Mouse (Mus musculus): ENCODE data around the gene Ndufa11. TPM values are rescaled to one million over a fixed set of nuclear protein-coding genes. Genes with fewer than 3 reads are reported as not detected.

Ndufa11 gene
- total and polyA plus RNA-seq, 2 experiments from 2014 or later: 501 to 728 TPM

DNA sequence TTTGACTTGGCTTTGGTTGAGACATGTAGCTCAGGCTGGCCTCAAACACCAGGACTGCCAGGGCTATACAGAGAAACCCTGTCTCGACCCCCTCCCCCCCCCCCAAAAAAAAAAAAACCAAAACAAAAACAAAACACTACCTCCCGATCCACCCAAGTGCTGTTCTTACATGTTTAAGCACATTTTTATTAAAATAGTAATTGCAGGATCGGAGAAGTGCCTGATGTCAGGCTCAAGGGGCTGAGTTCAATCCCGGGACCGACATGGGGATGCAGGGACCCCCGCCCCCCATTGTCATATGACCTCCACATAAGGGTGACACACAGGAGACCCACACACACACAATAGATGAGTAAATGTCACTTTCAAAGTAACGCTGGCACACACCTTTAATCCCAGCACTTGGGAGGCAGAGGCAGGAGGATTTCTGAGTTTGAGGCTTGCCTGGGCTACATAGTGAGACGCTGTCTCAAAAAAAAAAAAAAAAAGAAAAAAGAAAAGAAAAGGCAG, 46.2 kb downstream of the Ndufa11 start:
- no peak overlapping the region for H3K9ac ChIP-seq (replicated peaks; ENCODE audit: low read length)
- peak overlapping the region; percentile 78 for H3K4me3 ChIP-seq (ENCODE audit: low read length)
- TF ChIP-seq CTCF (IDR thresholded peaks at IDR 0.05; ENCODE audit: low read depth): no peak
- H3K36me3 ChIP-seq (ENCODE audit: insufficient read depth, low read length): peaks cover 17% of the 10 kb centered on the region
- no peak for DNase-seq (ENCODE audit: low spot score)
- no peak for ATAC-seq
- H3K27me3 ChIP-seq (ENCODE audit: insufficient read depth, low read length): no peaks in the 10 kb centered on the region
- peak overlapping the region; percentile 80 for H3K4me2 ChIP-seq (ENCODE audit: low read depth, low read length)
- no peaks in the 10 kb centered on the region for H3K9me3 ChIP-seq (ENCODE audit: low read length)
- WGBS: 80% methylated on average over 8 of the region's 8 CpGs
- H3K4me1 ChIP-seq (ENCODE audit: insufficient read depth, low read length): peaks cover 13% of the 10 kb centered on the region; the same call in 1 of the 2 replicates
- H3K27ac ChIP-seq: peak overlapping the region; percentile 98; the same call in 1 of the 2 replicates

DNA sequence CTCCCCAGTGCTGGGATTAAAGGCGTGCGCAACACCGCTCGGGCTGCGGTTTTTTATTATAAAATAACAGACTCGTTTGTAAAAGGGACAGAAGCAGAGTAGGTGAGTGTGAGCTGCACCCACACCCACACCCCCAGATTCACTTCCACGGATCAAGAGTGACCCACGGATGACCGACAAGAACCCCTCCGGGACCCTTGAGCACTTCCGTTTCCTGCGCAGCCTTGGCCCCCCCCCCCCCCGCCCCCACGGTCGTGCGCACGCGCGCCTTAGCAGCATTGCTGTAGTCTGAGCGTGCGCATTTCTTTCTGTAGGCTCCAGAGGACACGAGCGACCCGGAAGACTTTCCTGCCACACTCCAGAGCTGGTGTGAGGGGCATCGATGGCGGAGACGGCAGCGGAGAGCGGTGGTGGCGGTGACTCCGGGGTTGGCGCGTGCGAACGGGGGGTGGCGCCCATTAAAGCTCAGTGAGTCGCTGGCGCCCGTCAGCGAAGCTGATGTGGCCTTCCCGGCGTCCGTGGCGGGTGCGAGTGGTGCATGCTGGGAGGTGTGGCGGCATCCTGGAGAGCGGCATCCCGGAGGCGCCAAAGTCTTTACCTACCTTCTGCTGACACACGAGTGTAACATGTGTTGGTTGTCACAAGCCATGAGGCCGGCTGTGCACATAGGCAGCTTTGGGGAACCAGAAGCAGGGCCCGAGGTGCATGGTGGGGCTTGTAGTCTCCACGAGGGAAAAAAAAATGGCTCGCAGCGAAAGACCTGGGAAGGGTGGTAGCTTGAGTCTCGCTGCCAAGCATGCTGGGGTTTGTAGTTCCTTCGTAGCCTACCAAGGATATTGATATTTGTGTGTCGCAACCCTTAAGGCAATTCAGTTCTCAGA, 47.1 kb downstream of the Ndufa11 start, which contains the start of gene Dus3l:
Gene Dus3l, plus strand, starts transcription at position 284 of the 881 bp plus-strand sequence.
- H3K9me3 ChIP-seq (ENCODE audit: low read length): no peaks in the 10 kb centered on the region
- no peaks in the 10 kb centered on the region for H3K27me3 ChIP-seq (ENCODE audit: insufficient read depth, low read length)
- DNase-seq (ENCODE audit: low spot score) (peak; percentile 95), ATAC-seq (peak; percentile 85)
- TF ChIP-seq CTCF (IDR thresholded peaks at IDR 0.05; ENCODE audit: low read depth): no peak
- H3K4me3 ChIP-seq (ENCODE audit: low read length): peak within 1 kb of the TSS; percentile 78
- peak within 1 kb of the TSS; percentile 98 for H3K27ac ChIP-seq
- peak within 1 kb of the TSS; percentile 80 for H3K9ac ChIP-seq (replicated peaks; ENCODE audit: low read length)
- H3K36me3 ChIP-seq (ENCODE audit: insufficient read depth, low read length): peaks cover 24% of the 10 kb centered on the region
- WGBS: 2% methylated on average over 54 of the region's 58 CpGs
- peak within 1 kb of the TSS; percentile 80 for H3K4me2 ChIP-seq (ENCODE audit: low read depth, low read length)
- H3K4me1 ChIP-seq (ENCODE audit: insufficient read depth, low read length): peaks cover 13% of the 10 kb centered on the region; the same call in 1 of the 2 replicates

DNA sequence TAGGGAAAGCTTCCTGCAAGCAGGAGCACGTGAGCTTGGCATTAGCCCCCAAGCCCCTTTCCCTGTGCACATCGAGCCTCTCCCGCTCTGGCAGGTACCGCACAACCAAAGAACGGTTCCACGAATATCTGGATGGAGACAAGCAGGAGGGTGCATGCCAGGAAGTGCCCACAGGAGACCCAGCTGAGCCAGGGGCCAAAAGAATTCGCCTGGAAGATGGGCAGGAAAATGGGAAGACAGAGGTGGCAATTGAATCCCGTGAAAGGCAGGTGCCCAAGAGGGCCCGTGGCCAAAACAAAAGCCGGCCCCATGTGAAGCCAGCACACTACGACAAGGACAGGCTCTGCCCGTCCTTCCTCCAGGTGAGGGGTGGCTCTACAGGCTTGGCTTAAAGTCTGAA, 47.9 kb downstream of the Ndufa11 start:
- 49% methylated on average over 12 of the region's 12 CpGs for whole genome bisulfite sequencing
- Histone ChIP-seq H3K27me3 (ENCODE audit: insufficient read depth, low read length) (no peaks in the 10 kb centered on the region), H3K9me3 (ENCODE audit: low read length) (no peaks in the 10 kb centered on the region), H3K36me3 (ENCODE audit: insufficient read depth, low read length) (peaks cover 30% of the 10 kb centered on the region), H3K4me2 (ENCODE audit: low read depth, low read length) (peak overlapping the region; percentile 80), H3K4me3 (ENCODE audit: low read length) (peak overlapping the region; percentile 78), H3K9ac (replicated peaks; ENCODE audit: low read length) (peak overlapping the region; percentile 80), H3K4me1 (ENCODE audit: insufficient read depth, low read length) (peaks cover 13% of the 10 kb centered on the region; the same call in 1 of the 2 replicates), H3K27ac (peak overlapping the region; percentile 98; the same call in 1 of the 2 replicates)
- TF ChIP-seq CTCF (IDR thresholded peaks at IDR 0.05; ENCODE audit: low read depth): no peak
- ATAC-seq: peak; percentile 2
- no peak for DNase-seq (ENCODE audit: low spot score)

DNA sequence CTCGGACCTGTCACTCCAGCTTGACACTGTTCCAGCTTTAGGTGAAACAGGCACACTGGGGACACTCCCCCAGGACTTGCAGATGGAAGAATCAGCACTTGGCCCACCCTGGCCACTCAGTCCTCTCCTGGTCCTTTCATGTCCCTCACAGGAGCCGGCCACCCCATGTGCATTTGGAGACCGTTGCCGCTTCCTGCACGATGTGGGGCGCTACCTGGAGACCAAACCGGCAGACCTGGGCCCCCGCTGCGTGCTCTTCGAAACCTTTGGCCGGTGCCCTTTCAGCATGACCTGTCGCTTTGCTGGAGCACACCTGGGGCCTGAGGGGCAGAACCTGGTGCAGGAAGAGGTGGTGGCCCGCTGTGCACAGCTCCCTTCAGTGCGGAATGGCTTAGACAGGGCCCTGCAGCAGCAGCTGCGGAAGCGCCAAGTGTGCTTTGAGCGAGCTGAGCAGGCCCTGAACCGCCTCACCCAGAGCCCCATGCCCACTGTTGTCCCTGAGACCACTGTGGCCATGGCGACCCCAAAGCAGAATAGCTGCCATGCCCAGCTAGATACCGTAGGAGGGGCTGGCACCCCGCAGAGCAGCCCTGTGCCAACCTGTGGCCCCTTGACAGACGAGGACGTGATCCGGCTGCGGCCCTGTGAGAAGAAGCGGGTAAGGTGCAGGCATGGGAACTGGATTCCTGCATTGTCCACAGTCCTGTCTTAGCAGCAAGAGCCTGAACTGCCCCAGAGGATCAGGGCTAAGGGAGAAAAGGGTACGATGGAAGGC, 49.3 kb downstream of the Ndufa11 start:
- Histone ChIP-seq H3K27me3 (ENCODE audit: insufficient read depth, low read length) (no peaks in the 10 kb centered on the region), H3K4me2 (ENCODE audit: low read depth, low read length) (no peak overlapping the region), H3K4me3 (ENCODE audit: low read length) (no peak overlapping the region), H3K27ac (no peak overlapping the region), H3K4me1 (ENCODE audit: insufficient read depth, low read length) (peaks cover 13% of the 10 kb centered on the region; the same call in 1 of the 2 replicates), H3K36me3 (ENCODE audit: insufficient read depth, low read length) (peaks cover 30% of the 10 kb centered on the region), H3K9ac (replicated peaks; ENCODE audit: low read length) (no peak overlapping the region), H3K9me3 (ENCODE audit: low read length) (no peaks in the 10 kb centered on the region)
- DNase-seq (ENCODE audit: low spot score) (no peak), ATAC-seq (no peak)
- WGBS: 89% methylated on average over 27 of the region's 27 CpGs
- TF ChIP-seq CTCF (IDR thresholded peaks at IDR 0.05; ENCODE audit: low read depth): no peak

DNA sequence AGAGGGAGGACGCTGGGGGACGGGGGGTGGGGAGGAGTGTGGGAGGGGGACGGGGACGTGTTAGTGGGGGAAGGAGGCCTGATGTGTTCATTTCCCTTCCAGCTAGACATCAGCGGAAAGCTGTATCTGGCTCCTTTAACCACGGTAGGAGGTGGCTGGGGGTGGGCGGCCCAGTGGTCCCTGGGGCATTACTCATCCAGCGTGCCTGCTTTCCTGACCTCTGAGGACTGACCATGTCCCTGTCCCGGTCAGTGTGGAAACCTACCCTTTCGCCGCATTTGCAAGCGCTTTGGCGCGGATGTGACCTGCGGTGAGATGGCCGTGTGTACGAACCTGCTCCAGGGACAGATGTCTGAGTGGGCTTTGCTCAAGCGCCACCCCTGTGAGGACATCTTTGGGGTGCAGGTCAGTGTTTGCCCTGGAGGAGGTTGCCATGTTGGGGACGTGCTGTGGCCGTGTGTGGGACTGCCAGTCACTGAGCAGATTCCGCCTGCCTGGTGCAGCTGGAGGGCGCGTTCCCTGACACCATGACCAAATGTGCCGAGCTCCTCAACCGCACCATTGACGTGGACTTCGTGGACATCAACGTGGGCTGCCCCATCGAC, 50.1 kb downstream of the Ndufa11 start:
- Histone ChIP-seq H3K4me2 (ENCODE audit: low read depth, low read length) (no peak overlapping the region), H3K27ac (no peak overlapping the region), H3K4me1 (ENCODE audit: insufficient read depth, low read length) (peaks cover 11% of the 10 kb centered on the region; the same call in 1 of the 2 replicates), H3K27me3 (ENCODE audit: insufficient read depth, low read length) (no peaks in the 10 kb centered on the region), H3K9me3 (ENCODE audit: low read length) (no peaks in the 10 kb centered on the region), H3K4me3 (ENCODE audit: low read length) (no peak overlapping the region), H3K9ac (replicated peaks; ENCODE audit: low read length) (no peak overlapping the region), H3K36me3 (ENCODE audit: insufficient read depth, low read length) (peaks cover 30% of the 10 kb centered on the region)
- no peak for DNase-seq (ENCODE audit: low spot score)
- no peak for ATAC-seq
- TF ChIP-seq CTCF (IDR thresholded peaks at IDR 0.05; ENCODE audit: low read depth): no peak
- WGBS: 96% methylated on average over 29 of the region's 29 CpGs

DNA sequence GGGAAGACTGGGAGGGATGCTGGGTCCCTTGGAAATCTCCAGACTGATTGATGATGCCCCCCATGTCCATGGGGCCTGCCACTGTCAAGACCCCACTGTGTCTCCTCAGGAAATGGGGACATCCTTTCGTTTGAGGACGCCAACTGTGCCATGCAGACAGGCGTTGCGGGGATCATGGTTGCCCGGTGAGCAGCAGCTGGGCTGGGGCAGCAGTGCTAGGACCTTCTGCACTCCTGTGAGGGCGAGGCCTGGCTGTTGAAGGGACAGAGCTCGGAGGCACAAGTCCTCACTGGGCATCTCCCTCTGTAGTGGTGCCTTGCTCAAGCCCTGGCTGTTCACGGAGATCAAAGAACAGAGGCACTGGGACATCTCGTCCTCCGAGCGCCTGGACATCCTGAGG, 51.4 kb downstream of the Ndufa11 start:
- H3K27me3 ChIP-seq (ENCODE audit: insufficient read depth, low read length): no peaks in the 10 kb centered on the region
- H3K36me3 ChIP-seq (ENCODE audit: insufficient read depth, low read length): peaks cover 30% of the 10 kb centered on the region
- no peak overlapping the region for H3K4me2 ChIP-seq (ENCODE audit: low read depth, low read length)
- H3K4me3 ChIP-seq (ENCODE audit: low read length): no peak overlapping the region
- 0 out of 2 replicates have a peak, but pooled peaks cover 4% of the 10 kb centered on the region for H3K4me1 ChIP-seq (ENCODE audit: insufficient read depth, low read length)
- ATAC-seq (no peak), DNase-seq (ENCODE audit: low spot score) (no peak)
- TF ChIP-seq CTCF (IDR thresholded peaks at IDR 0.05; ENCODE audit: low read depth): no peak
- no peak overlapping the region for H3K9ac ChIP-seq (replicated peaks; ENCODE audit: low read length)
- no peak overlapping the region for H3K27ac ChIP-seq
- H3K9me3 ChIP-seq (ENCODE audit: low read length): no peaks in the 10 kb centered on the region
- 93% methylated on average over 11 of the region's 11 CpGs for WGBS
